Mouse (Mus musculus) c-Kit-positive CD71-negative TER-119-negative erythroid progenitor cells, embryonic 14.5 days (primary cell): ENCODE measurements at regions not wholly inside any gene's neighbourhood (a gene's known extent, or its start where the extent isn't known, plus 50 kb on each side); places are given as distances from the start of the nearest gene placed in this dataset.

Experiments
- DNase-seq: peaks from one replicate; pipeline ENCODE4 v3.0.0-alpha.2; 2013; ENCODE audit warnings: low read depth

- DNase-seq, result no peak
Observed at GRCm38 (mm10) chr16:75297416-75297815, 288.4 kb downstream of the Lipi start.

GRCm38 (mm10) chr16:75292736-75293428 lies 293.0 kb downstream of the Lipi start:
- DNase-seq, result no peak

DNA sequence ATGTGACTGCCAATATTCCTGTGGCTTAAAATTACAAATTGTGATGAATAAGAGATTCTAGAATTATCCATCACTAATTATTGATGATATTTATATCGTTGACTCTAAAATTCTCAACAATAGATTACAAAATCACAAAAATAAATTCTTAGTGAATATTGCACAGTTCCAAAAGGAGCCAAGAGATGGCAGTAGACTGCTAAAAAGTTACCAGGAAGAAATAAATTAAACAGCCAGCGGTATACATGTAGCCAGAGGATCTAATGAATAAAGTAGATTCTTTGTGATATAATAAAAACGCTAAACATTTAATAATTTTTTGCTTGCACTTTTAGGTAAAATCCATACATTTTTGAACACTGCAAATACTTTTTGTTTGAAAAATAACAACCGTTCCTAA lies 294.7 kb downstream of the Lipi start:
- peak; percentile 3 for DNase-seq

GRCm38 (mm10) chr16:75287150-75287549 lies 298.7 kb downstream of the Lipi start:
- DNase-seq, result no peak

GRCm38 (mm10) chr16:75285811-75286210 lies 300.1 kb downstream of the Lipi start:
- no peak for DNase-seq

GRCm38 (mm10) chr16:75263903-75264302 lies 322.0 kb downstream of the Lipi start:
- no peak for DNase-seq

- DNase-seq, result no peak
Observed at GRCm38 (mm10) chr16:75254981-75255380, 330.9 kb downstream of the Lipi start.

GRCm38 (mm10) chr16:75249170-75249569 lies 336.7 kb downstream of the Lipi start:
- no peak for DNase-seq

DNA sequence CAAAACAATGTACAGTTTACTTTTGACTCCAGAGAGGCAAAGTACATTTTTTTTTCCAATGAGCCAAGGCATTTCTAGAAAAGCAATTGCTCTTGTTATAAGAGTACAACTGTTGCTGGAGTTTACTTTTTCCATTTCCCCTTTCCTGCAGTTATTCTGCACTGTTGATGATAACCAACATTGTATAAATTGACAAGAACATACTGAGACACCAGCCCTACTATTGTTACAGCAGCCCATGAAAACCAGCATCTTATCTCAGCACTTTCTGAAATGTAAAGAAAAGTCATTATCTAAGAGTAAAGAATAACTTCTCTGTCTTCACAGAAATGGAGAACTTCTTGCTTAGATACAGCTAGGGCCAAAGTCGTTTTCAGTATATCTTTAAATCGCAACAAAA lies 345.5 kb downstream of the Lipi start:
- DNase-seq, result no peak

DNA sequence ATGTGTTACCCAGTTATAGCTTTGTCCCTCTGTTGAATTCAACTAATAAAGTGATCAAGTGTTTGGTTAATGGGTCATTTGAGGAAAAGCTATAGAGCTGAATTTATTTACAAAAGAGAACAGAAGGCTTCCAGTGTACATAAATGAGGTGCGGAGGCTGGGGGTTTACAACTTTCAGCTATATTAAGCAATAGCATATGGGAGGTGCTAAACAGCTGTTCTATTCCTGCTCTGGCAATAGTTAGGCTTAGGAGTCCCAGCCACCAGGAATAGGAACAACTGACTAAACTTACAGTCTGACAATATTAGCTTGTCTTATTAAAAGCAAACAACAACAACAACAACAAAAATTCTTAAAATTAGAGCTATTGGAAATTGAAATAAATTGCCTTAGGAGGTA lies 353.7 kb downstream of the Lipi start:
- DNase-seq, result no peak

DNA sequence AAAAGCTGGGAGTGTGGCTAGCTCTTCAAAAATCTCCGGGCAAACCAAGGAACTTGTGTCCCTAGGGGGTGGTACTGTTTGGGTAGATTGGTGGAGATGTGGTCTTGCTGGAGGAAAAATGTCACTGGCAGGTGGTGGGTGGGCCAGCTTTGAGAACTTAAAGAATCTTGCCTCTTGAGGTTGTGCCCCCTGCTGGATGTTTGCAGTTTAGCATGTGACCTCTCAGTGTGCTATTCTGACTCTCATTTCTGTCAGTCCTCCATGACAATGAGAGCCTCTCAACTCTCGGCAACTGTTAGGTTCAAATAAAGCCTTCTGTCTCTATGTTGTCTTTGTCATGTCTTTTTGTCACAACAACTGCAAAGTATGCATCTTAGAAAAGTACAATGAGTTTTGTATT lies 392.5 kb downstream of the Lipi start:
- DNase-seq, result peak; percentile 4

DNA sequence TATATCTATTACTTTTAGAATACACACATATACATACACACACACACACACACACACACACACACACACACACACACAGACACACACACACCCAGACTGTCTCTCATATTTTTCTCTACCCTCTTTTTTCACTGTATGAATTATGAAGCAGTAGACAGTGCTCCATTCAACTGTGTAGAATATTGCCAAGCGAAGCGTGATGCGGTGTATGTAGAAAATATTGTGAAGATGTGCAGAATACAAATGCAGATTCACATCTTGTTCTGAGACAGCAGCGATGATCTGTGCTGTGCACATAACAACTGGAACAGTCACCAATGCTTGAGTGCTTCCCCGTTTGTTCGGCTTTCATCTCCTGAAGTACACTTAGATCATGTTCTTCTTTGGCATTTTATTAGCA lies 395.5 kb downstream of the Lipi start:
- DNase-seq, result no peak

DNA sequence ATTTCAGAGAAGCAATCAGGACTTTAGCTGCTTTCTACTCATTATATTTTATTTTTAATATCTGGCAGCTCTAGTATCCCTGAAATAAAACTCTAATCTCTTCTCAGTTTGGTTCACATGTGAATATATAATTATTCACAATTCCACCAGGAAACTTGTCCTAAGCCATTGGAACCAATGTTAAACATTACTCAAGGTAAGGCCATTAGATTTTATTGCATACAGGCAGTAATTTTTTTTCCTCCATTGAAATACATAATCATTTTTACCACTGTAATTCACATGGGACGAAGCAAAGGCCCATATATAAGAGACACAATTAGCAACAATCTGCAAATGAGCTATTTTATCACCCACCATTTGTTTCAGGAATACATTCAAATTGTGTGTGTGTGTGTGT lies 419.8 kb downstream of the Lipi start:
- DNase-seq, result no peak

DNA sequence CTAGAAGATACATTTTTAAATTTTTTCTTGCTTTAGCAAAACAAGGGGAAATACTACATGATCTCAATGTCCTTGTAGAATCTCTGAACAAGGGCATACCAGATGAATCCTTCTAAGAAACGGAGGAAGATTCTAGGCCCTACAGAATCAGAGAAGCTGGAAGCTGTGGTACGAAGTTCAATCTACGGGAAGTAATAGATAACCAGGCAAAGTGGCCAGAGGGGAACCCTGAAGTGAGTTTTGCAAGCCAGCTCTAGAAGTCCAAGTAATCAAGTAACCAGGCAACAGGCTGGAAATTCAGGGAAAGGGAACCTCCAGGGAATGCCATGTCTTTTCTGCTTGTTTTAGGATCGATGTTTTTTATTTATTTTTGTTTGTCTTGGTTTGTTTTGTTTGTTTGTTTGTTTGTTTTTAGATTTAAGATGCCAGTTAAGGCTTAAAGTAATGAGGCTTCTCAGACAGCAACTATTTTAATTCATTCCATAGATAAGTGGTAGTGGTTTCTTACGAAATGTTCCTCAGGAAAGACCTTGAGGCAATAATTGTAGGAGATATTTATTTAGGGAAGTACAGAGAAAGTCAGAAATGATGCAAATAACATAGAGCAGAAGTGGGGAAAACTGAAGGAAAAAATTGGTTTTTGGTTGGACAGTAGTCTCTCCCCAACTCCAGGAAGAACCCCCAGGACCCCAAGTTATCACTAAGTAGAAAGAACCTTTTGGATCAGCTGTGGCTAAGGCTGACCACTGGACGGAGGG lies 420.7 kb downstream of the Lipi start:
- DNase-seq, result no peak

- DNase-seq, result no peak
Observed at GRCm38 (mm10) chr16:75159740-75160139, 426.1 kb downstream of the Lipi start.

- no peak for DNase-seq
Observed at GRCm38 (mm10) chr16:75155441-75156038, 430.3 kb downstream of the Lipi start.
